Mouse (Mus musculus) lung, postnatal 0 days (tissue): ENCODE results near the gene Pld4.

ENCODE experiments used
- CTCF ChIP-seq: IDR thresholded peaks from 2 replicates; pipeline ENCODE4 v1.5.1; 2016; ENCODE audit warnings: antibody characterized with exemption, mild to moderate bottlenecking
- EP300 ChIP-seq: IDR thresholded peaks from 2 replicates; pipeline ENCODE4 v1.6.1; 2016; ENCODE audit warnings: antibody characterized with exemption, mild to moderate bottlenecking, control low read depth

DNA sequence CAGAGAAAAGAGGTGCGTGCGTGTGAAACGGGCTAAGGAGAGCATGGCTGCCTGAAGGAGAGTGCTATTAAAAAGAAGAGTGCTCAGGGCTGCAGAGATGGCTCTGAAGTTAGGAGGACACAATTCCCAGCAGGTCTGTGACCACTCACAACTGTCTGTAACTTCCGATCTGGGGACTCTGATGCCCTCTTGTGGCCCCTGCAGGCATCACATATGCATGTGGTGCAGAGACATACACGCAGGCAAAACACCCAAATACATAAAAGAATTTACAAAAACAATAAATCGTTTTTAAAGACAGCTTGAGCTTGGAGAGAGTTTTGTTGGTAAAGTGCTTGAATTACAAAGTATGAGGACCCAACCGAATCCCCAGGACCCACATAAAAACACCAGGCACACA lies 43.3 kb upstream of the Pld4 start:
- TF ChIP-seq CTCF (peak; percentile 81), EP300 (peak; percentile 15; the same call in 1 of the 2 replicates)
